Mouse (Mus musculus) spleen, adult 2 months (tissue): ENCODE data around the gene Trpc7. TPM values are rescaled to one million over a fixed set of nuclear protein-coding genes. Genes with fewer than 3 reads are reported as not detected.

ENCODE experiments used
- DNase-seq, 2 experiments: peaks; one replicate each; pipeline versions ENCODE4 v3.0.0 to v3.0.0-alpha.2; 2012 to 2021; ENCODE audit warnings: low spot score in 2 of 2, low read depth in 1 of 2
- H3K27ac ChIP-seq: fragments of 200-500 bp; 2 replicates; pipeline ENCODE4 v1.5.1; 2012; ENCODE audit warnings: low read length, inconsistent platforms; ENCODE audit not compliant: insufficient read depth
- H3K27me3 ChIP-seq: fragments of 200-500 bp; 2 replicates; pipeline ENCODE4 v1.6.1; 2012; ENCODE audit warnings: mild to moderate bottlenecking, moderate library complexity, low read length, inconsistent platforms; ENCODE audit not compliant: control insufficient read depth, insufficient read depth
- H3K36me3 ChIP-seq: fragments of 200-500 bp; 2 replicates; pipeline ENCODE4 v1.6.1; 2012; ENCODE audit warnings: mild to moderate bottlenecking, low read length, inconsistent platforms; ENCODE audit not compliant: control insufficient read depth, insufficient read depth
- H3K4me1 ChIP-seq: fragments of 200-500 bp; 2 replicates; pipeline ENCODE4 v1.6.1; 2011; ENCODE audit warnings: inconsistent platforms; ENCODE audit not compliant: control insufficient read depth, insufficient read depth, insufficient read length
- H3K4me3 ChIP-seq: fragments of 200-500 bp; 2 replicates; pipeline ENCODE4 v1.5.1; 2011; ENCODE audit warnings: mild to moderate bottlenecking, inconsistent platforms; ENCODE audit not compliant: insufficient read depth, insufficient read length; ENCODE audit errors: extremely low read depth
- CTCF ChIP-seq: fragments of 200-500 bp; IDR thresholded peaks from 2 replicates; pipeline ENCODE4 v1.5.1; 2011; ENCODE audit warnings: mild to moderate bottlenecking, inconsistent platforms; ENCODE audit not compliant: insufficient read depth, insufficient read length, insufficient replicate concordance; ENCODE audit errors: extremely low read depth
- POLR2A ChIP-seq: fragments of 200-500 bp; IDR thresholded peaks from 2 replicates; pipeline ENCODE4 v1.6.1; 2011; ENCODE audit warnings: low read depth, low read length, inconsistent platforms
- WGBS: fragments of 180-500 bp; shearing (Covaris S2); methylation state at CpG from one replicate; pipeline ENCODE4 v1.1.7; 2018; 5-methylcytosine and 5-hydroxymethylcytosine counted together
- polyA plus RNA-seq: library from polyadenylated mRNA; depleted of rRNA; stranded (reverse); fragments of >200 nt; gene quantifications from 2 replicates; pipeline ENCODE4 v1.2.3, GENCODE M21; 2012

Gene Trpc7
- polyA plus RNA-seq, 1 experiment: not detected

- Histone ChIP-seq H3K27me3 (no peaks in the 10 kb centered on the region), H3K27ac (no peak overlapping the region), H3K4me1 (peaks cover 2% of the 10 kb centered on the region; the same call in 1 of the 2 replicates), H3K4me3 (no peak overlapping the region), H3K36me3 (no peaks in the 10 kb centered on the region)
- TF ChIP-seq POLR2A (no peak), CTCF (no peak)
- no peak for DNase-seq
- 82% methylated on average over 14 of the region's 14 CpGs for WGBS
These were observed 122.4 kb downstream of the Trpc7 start for GRCm38 (mm10) chr13:56773262-56773870.

- H3K36me3 ChIP-seq: no peaks in the 10 kb centered on the region
- H3K27me3 ChIP-seq: no peaks in the 10 kb centered on the region
- 33% methylated on average over 3 of the region's 3 CpGs for WGBS
- peaks cover 2% of the 10 kb centered on the region; the same call in 1 of the 2 replicates for H3K4me1 ChIP-seq
- H3K27ac ChIP-seq: no peak overlapping the region
- no peak overlapping the region for H3K4me3 ChIP-seq
- no peak for DNase-seq
- TF ChIP-seq CTCF (no peak), POLR2A (no peak)
These were observed 123.2 kb downstream of the Trpc7 start for GRCm38 (mm10) chr13:56772592-56772991.

GRCm38 (mm10) chr13:56770786-56771185 is 125.0 kb downstream of the Trpc7 start:
- TF ChIP-seq CTCF (no peak), POLR2A (no peak)
- WGBS: 67% methylated on average over 5 of the region's 5 CpGs

GRCm38 (mm10) chr13:56770136-56770578 is 125.6 kb downstream of the Trpc7 start:
- no peak for DNase-seq
- no peaks in the 10 kb centered on the region for H3K36me3 ChIP-seq
- peaks cover 1% of the 10 kb centered on the region; the same call in 1 of the 2 replicates for H3K4me1 ChIP-seq
- no peak overlapping the region for H3K27ac ChIP-seq
- TF ChIP-seq POLR2A: no peak
- no peak for TF ChIP-seq CTCF
- H3K4me3 ChIP-seq: no peak overlapping the region
- no peaks in the 10 kb centered on the region for H3K27me3 ChIP-seq
- 75% methylated on average over 1 of the region's 1 CpGs for whole genome bisulfite sequencing

More at GRCm38 (mm10) chr13:56770786-56771185, 125.0 kb downstream of the Trpc7 start:
- no peak for DNase-seq
- Histone ChIP-seq H3K27ac (no peak overlapping the region), H3K27me3 (no peaks in the 10 kb centered on the region), H3K4me1 (peaks cover 2% of the 10 kb centered on the region; the same call in 1 of the 2 replicates), H3K4me3 (no peak overlapping the region), H3K36me3 (no peaks in the 10 kb centered on the region)

GRCm38 (mm10) chr13:56769431-56769830 is 126.4 kb downstream of the Trpc7 start:
- TF ChIP-seq POLR2A (no peak), CTCF (no peak)
- no peak overlapping the region for H3K27ac ChIP-seq
- 76% methylated on average over 4 of the region's 4 CpGs for WGBS
- no peaks in the 10 kb centered on the region for H3K36me3 ChIP-seq
- no peak overlapping the region for H3K4me3 ChIP-seq
- DNase-seq: no peak
- H3K27me3 ChIP-seq: no peaks in the 10 kb centered on the region
- no peaks in the 10 kb centered on the region for H3K4me1 ChIP-seq

- H3K36me3 ChIP-seq: no peaks in the 10 kb centered on the region
- TF ChIP-seq POLR2A: no peak
- no peak for TF ChIP-seq CTCF
- no peak overlapping the region for H3K27ac ChIP-seq
- H3K27me3 ChIP-seq: no peaks in the 10 kb centered on the region
- no peak overlapping the region for H3K4me3 ChIP-seq
- no peaks in the 10 kb centered on the region for H3K4me1 ChIP-seq
- 75% methylated on average over 5 of the region's 5 CpGs for WGBS
- no peak for DNase-seq
These were observed 129.6 kb downstream of the Trpc7 start for GRCm38 (mm10) chr13:56766211-56766610.
